Mouse (Mus musculus): Measurements from ENCODE around the gene Miip.

DNA sequence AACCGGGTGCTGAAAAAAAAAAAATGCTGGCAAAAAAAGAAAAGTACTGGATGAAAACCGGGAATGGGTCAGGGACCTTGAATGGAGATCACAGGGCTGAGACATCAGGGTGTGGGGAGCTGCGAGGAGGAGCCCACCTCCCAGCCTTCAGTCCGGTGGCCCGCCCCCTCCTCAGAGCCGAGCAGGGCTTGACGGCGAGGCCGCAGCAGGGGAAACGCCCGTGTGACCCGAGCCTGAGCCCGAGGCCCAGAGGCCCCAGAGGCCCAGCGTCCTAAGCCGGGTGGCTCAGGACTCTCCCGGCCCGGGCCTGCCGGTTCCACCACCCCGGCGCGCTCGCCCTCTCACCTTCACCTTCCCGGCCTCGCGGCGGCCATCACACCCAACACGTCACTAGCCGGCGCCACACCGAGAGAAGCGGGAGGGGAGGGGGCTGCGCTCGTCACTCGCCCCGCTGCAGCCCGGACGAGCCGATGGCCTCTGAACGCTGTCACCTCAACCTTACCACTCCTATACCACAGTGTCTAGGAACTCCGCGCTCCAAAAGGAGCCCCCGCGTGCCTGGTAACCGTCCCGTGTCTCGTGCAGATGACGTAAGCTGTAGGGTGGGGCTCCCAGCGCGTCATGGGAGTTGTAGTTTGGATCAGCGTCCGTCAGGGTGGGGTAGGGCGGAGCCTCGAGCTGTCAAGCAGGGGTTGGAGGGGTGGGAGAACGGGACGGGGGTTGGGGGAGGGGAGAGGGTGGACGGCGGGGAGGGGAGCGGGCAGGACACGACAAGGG is 35.9 kb upstream of the Miip start, which contains the start of gene Mfn2:
- TF ChIP-seq CTCF (IDR thresholded peaks at IDR 0.05; ENCODE audit: borderline replicate concordance, extremely low read depth, insufficient read depth, insufficient read length) (no peak), POLR2A (IDR thresholded peaks at IDR 0.05; ENCODE audit: borderline replicate concordance, extremely low read depth, insufficient read depth, insufficient read length, poor library complexity, severe bottlenecking) (peak; percentile 51; the same call in 1 of the 2 replicates)

Data from brain, embryonic 14.5 days (tissue).